Mouse (Mus musculus) neural tube, embryonic 14.5 days (tissue): ENCODE data around the gene Cdnf. TPM values are rescaled to one million over a fixed set of nuclear protein-coding genes. Genes with fewer than 3 reads are reported as not detected.

ENCODE experiments used
- ATAC-seq: fragments of 200-750 bp; cut with Nextera tagmentation; 2 replicates; pipeline ENCODE4 v1.8.0; 2017; ENCODE audit warnings: low read depth, mild to moderate bottlenecking, moderate TSS enrichment, moderate library complexity
- H3K27ac ChIP-seq: fragments of 300-500 bp; sonication (generic); 2 replicates; pipeline ENCODE4 v1.5.1; 2014; ENCODE audit warnings: low read depth, mild to moderate bottlenecking, control low read depth, low read length, moderate library complexity, mixed read lengths
- H3K27me3 ChIP-seq: fragments of 300-500 bp; sonication (generic); 2 replicates; pipeline ENCODE4 v1.6.1; 2014; ENCODE audit warnings: low read length; ENCODE audit not compliant: control insufficient read depth, insufficient read depth
- H3K36me3 ChIP-seq: fragments of 300-500 bp; sonication (generic); 2 replicates; pipeline ENCODE4 v1.6.1; 2014; ENCODE audit warnings: low read length, mixed read lengths; ENCODE audit not compliant: control insufficient read depth, insufficient read depth
- H3K4me1 ChIP-seq: fragments of 300-500 bp; sonication (generic); 2 replicates; pipeline ENCODE4 v1.6.1; 2014; ENCODE audit warnings: low read length; ENCODE audit not compliant: control insufficient read depth, insufficient read depth
- H3K4me2 ChIP-seq: fragments of 300-500 bp; sonication (generic); 2 replicates; pipeline ENCODE4 v1.6.1; 2014; ENCODE audit warnings: mild to moderate bottlenecking, low read depth, low read length, control low read depth
- H3K4me3 ChIP-seq: fragments of 300-500 bp; sonication (generic); 2 replicates; pipeline ENCODE4 v1.5.1; 2014; ENCODE audit warnings: low read depth, low read length, control low read depth, mixed read lengths
- H3K9ac ChIP-seq: fragments of 300-500 bp; sonication (generic); replicated peaks from 2 replicates; pipeline ENCODE4 v1.6.1; 2014; ENCODE audit warnings: low read depth, mild to moderate bottlenecking, control low read depth, low read length, mixed read lengths
- H3K9me3 ChIP-seq: fragments of 300-500 bp; sonication (generic); 2 replicates; pipeline ENCODE4 v1.6.1; 2016; ENCODE audit warnings: low read length; ENCODE audit not compliant: control insufficient read depth
- WGBS: fragments of 180-500 bp; shearing (Covaris S2); extraction: QIAGEN DNeasy Blood & Tissue Kit; methylation state at CpG from one replicate; pipeline ENCODE4 v1.1.7; 2014; 5-methylcytosine and 5-hydroxymethylcytosine counted together
- polyA plus RNA-seq: library from polyadenylated mRNA; unstranded; fragments of >200 nt; fragmentation: Nextera tagmentation; extraction: Ambion mirVana; gene quantifications from 2 replicates; pipeline ENCODE4 v1.2.1, GENCODE M21; 2014

Cdnf gene
- polyA plus RNA-seq = 0.11 and 0.12 TPM in 2 replicates

- H3K4me3 ChIP-seq = peak within 1 kb of the TSS; percentile 77
- WGBS = under 1% methylated on average over 60 of the region's 60 CpGs
These were observed at the start of gene Cdnf, which contains the start of the genes Gm45902 and Hspa14 for GRCm38 (mm10) chr2:3512552-3513454. Gene Cdnf, plus strand, starts transcription at chr2:3513030. Gene Gm45902, minus strand, starts transcription at chr2:3512790. Gene Hspa14, minus strand, starts transcription at chr2:3512814.

GRCm38 (mm10) chr2:3473891-3474290 is 38.9 kb upstream of the Cdnf start:
- H3K36me3 ChIP-seq = no peaks in the 10 kb centered on the region
- H3K27ac ChIP-seq = no peak overlapping the region
- no peaks in the 10 kb centered on the region; the same call in 1 of the 2 replicates for H3K27me3 ChIP-seq
- no peak for ATAC-seq
- H3K9me3 ChIP-seq = no peaks in the 10 kb centered on the region
- peaks cover 9% of the 10 kb centered on the region for H3K4me1 ChIP-seq
- peak overlapping the region; percentile 44 for H3K4me2 ChIP-seq
- peak overlapping the region; percentile 80 for H3K9ac ChIP-seq
- WGBS = 1% methylated on average over 12 of the region's 12 CpGs
- peak overlapping the region; percentile 100 for H3K4me3 ChIP-seq

More at GRCm38 (mm10) chr2:3512552-3513454, at the start of gene Cdnf, which contains the start of the genes Gm45902 and Hspa14:
- H3K27ac ChIP-seq = peak within 1 kb of the TSS; percentile 83
- H3K4me1 ChIP-seq = peaks cover 10% of the 10 kb centered on the region
- peak within 1 kb of the TSS; percentile 97 for H3K4me2 ChIP-seq
- ATAC-seq = peak; percentile 100
- no peaks in the 10 kb centered on the region for H3K27me3 ChIP-seq
- no peaks in the 10 kb centered on the region for H3K9me3 ChIP-seq
- peak within 1 kb of the TSS; percentile 77 for H3K9ac ChIP-seq
- peaks cover 16% of the 10 kb centered on the region; the same call in 1 of the 2 replicates for H3K36me3 ChIP-seq

- peak overlapping the region; percentile 80 for H3K9ac ChIP-seq
- ATAC-seq = peak; percentile 83
- peaks cover 9% of the 10 kb centered on the region for H3K4me1 ChIP-seq
- no peaks in the 10 kb centered on the region; the same call in 1 of the 2 replicates for H3K27me3 ChIP-seq
- under 1% methylated on average over 46 of the region's 46 CpGs for WGBS
- no peaks in the 10 kb centered on the region for H3K36me3 ChIP-seq
- H3K4me3 ChIP-seq = peak overlapping the region; percentile 100
- no peaks in the 10 kb centered on the region for H3K9me3 ChIP-seq
- peak overlapping the region; percentile 87 for H3K27ac ChIP-seq
- peak overlapping the region; percentile 44 for H3K4me2 ChIP-seq
These were observed 38.4 kb upstream of the Cdnf start for GRCm38 (mm10) chr2:3474361-3474805.

GRCm38 (mm10) chr2:3474861-3475283 is 38.0 kb upstream of the Cdnf start, which contains the start of gene Suv39h2:
Gene Suv39h2, minus strand, starts transcription at chr2:3475031.
- Histone ChIP-seq H3K36me3 (no peaks in the 10 kb centered on the region), H3K9ac (peak within 1 kb of the TSS; percentile 80), H3K27ac (peak within 1 kb of the TSS; percentile 87), H3K4me3 (peak within 1 kb of the TSS; percentile 100), H3K4me1 (peaks cover 9% of the 10 kb centered on the region), H3K4me2 (peak within 1 kb of the TSS; percentile 44), H3K27me3 (no peaks in the 10 kb centered on the region; the same call in 1 of the 2 replicates), H3K9me3 (no peaks in the 10 kb centered on the region)
- under 1% methylated on average over 38 of the region's 42 CpGs for WGBS
- ATAC-seq = peak; percentile 96

GRCm38 (mm10) chr2:3475746-3476251 is 37.0 kb upstream of the Cdnf start:
- H3K9me3 ChIP-seq = no peaks in the 10 kb centered on the region
- no peak overlapping the region for H3K4me3 ChIP-seq
- no peaks in the 10 kb centered on the region; the same call in 1 of the 2 replicates for H3K27me3 ChIP-seq
- H3K4me1 ChIP-seq = peaks cover 9% of the 10 kb centered on the region
- H3K36me3 ChIP-seq = no peaks in the 10 kb centered on the region
- no peak for ATAC-seq
- no peak overlapping the region for H3K27ac ChIP-seq
- peak overlapping the region; percentile 44 for H3K4me2 ChIP-seq
- 59% methylated on average over 3 of the region's 3 CpGs for WGBS
- peak overlapping the region; percentile 80; the same call in 1 of the 2 replicates for H3K9ac ChIP-seq

- Histone ChIP-seq H3K27ac (no peak overlapping the region), H3K9me3 (no peaks in the 10 kb centered on the region), H3K4me2 (no peak overlapping the region), H3K4me1 (no peaks in the 10 kb centered on the region), H3K27me3 (no peaks in the 10 kb centered on the region), H3K9ac (no peak overlapping the region), H3K4me3 (no peak overlapping the region), H3K36me3 (no peaks in the 10 kb centered on the region)
- no peak for ATAC-seq
- WGBS = 83% methylated on average over 3 of the region's 3 CpGs
These were observed 32.6 kb upstream of the Cdnf start for GRCm38 (mm10) chr2:3480239-3480638.

- Histone ChIP-seq H3K27me3 (no peaks in the 10 kb centered on the region), H3K36me3 (peaks cover 39% of the 10 kb centered on the region), H3K4me1 (no peaks in the 10 kb centered on the region), H3K9me3 (no peaks in the 10 kb centered on the region), H3K4me2 (no peak overlapping the region), H3K4me3 (no peak overlapping the region), H3K27ac (no peak overlapping the region), H3K9ac (no peak overlapping the region)
- 86% methylated on average over 3 of the region's 3 CpGs for WGBS
- ATAC-seq = no peak
These were observed 23.0 kb upstream of the Cdnf start for GRCm38 (mm10) chr2:3489816-3490215.

- no peak for ATAC-seq
- 96% methylated on average over 3 of the region's 3 CpGs for WGBS
These were observed 18.9 kb upstream of the Cdnf start for GRCm38 (mm10) chr2:3493833-3494409.

More at GRCm38 (mm10) chr2:3493833-3494409, 18.9 kb upstream of the Cdnf start:
- Histone ChIP-seq H3K4me3 (no peak overlapping the region), H3K4me1 (no peaks in the 10 kb centered on the region), H3K4me2 (no peak overlapping the region), H3K9ac (no peak overlapping the region), H3K36me3 (peaks cover 64% of the 10 kb centered on the region), H3K27ac (no peak overlapping the region), H3K9me3 (no peaks in the 10 kb centered on the region), H3K27me3 (no peaks in the 10 kb centered on the region)
